Mouse (Mus musculus): ENCODE data around the gene Kcnh4. TPM values are rescaled to one million over a fixed set of nuclear protein-coding genes. Genes with fewer than 3 reads are reported as not detected.

Kcnh4 gene
- polyA plus RNA-seq, 1 experiment from 2014 or later, result 0.41 TPM

- DNase-seq (ENCODE audit: low spot score), result peak; percentile 75
- Histone ChIP-seq H3K27me3 (replicated peaks; ENCODE audit: control insufficient read depth, insufficient read depth, low read length) (no peaks in the 10 kb centered on the region), H3K36me3 (ENCODE audit: control insufficient read depth, insufficient read depth, low read length) (peaks cover 48% of the 10 kb centered on the region), H3K9ac (ENCODE audit: low read length) (peak within 1 kb of the TSS; percentile 21), H3K9me3 (ENCODE audit: control insufficient read depth, low read length) (no peaks in the 10 kb centered on the region), H3K4me3 (ENCODE audit: low read depth, low read length) (peak within 1 kb of the TSS; percentile 24), H3K27ac (ENCODE audit: low read depth) (peak within 1 kb of the TSS; percentile 70), H3K4me1 (replicated peaks; ENCODE audit: control insufficient read depth, insufficient read depth, low read length) (peaks cover 32% of the 10 kb centered on the region), H3K4me2 (ENCODE audit: low read length) (peak within 1 kb of the TSS; percentile 57)
- 10% methylated on average over 38 of the region's 38 CpGs for WGBS
- ATAC-seq (replicated peaks; ENCODE audit: low FRiP score, low TSS enrichment, low read depth), result no peak
Measured at GRCm38 (mm10) chr11:100713735-100714533, 45.8 kb downstream of the Kcnh4 start, which contains the start of gene Hspb9. TSS of gene Hspb9 (plus strand) at chr11:100713850.

DNA sequence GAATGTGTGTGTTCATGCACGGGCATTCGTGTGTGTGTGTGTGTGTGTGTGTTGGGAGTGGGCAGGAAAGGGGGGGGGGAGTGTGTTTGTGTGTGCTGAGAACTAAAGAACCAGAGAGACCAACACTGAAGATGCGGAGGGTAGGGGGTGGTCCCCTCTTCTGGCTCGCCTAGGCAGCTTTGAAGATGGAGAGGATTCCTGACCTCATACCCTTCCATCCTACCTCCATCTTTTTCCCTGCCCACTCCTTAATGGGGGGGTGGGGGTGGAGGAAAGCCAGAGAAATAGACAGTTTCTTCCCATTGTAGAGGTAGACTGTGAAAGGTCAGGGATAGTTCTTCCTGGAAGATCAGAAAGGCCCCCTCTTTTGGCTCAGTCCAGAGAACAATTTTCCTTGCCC lies 46.6 kb downstream of the Kcnh4 start:
- no peak for ATAC-seq (replicated peaks; ENCODE audit: low FRiP score, low TSS enrichment, low read depth)
- Histone ChIP-seq H3K36me3 (ENCODE audit: control insufficient read depth, insufficient read depth, low read length) (peaks cover 53% of the 10 kb centered on the region), H3K9ac (ENCODE audit: low read length) (peak overlapping the region; percentile 21), H3K4me2 (ENCODE audit: low read length) (peak overlapping the region; percentile 53), H3K9me3 (ENCODE audit: control insufficient read depth, low read length) (no peaks in the 10 kb centered on the region), H3K4me1 (replicated peaks; ENCODE audit: control insufficient read depth, insufficient read depth, low read length) (peaks cover 32% of the 10 kb centered on the region), H3K4me3 (ENCODE audit: low read depth, low read length) (peak overlapping the region; percentile 24; the same call in 1 of the 2 replicates), H3K27ac (ENCODE audit: low read depth) (peak overlapping the region; percentile 70; the same call in 1 of the 2 replicates), H3K27me3 (replicated peaks; ENCODE audit: control insufficient read depth, insufficient read depth, low read length) (no peaks in the 10 kb centered on the region)
- WGBS, result 51% methylated on average over 4 of the region's 4 CpGs
- DNase-seq (ENCODE audit: low spot score), result no peak

GRCm38 (mm10) chr11:100711783-100712615 lies 47.7 kb downstream of the Kcnh4 start, which contains the start of gene Kat2a:
TSS of gene Kat2a (minus strand) at chr11:100712465.
- peak; percentile 91 for ATAC-seq (replicated peaks; ENCODE audit: low FRiP score, low TSS enrichment, low read depth)
- peak within 1 kb of the TSS; percentile 75; the same call in 1 of the 2 replicates for H3K27ac ChIP-seq (ENCODE audit: low read depth)
- H3K9ac ChIP-seq (ENCODE audit: low read length), result peak within 1 kb of the TSS; percentile 96
- H3K27me3 ChIP-seq (replicated peaks; ENCODE audit: control insufficient read depth, insufficient read depth, low read length), result no peaks in the 10 kb centered on the region
- H3K9me3 ChIP-seq (ENCODE audit: control insufficient read depth, low read length), result no peaks in the 10 kb centered on the region
- peaks cover 53% of the 10 kb centered on the region for H3K36me3 ChIP-seq (ENCODE audit: control insufficient read depth, insufficient read depth, low read length)
- WGBS, result 2% methylated on average over 48 of the region's 48 CpGs
- H3K4me1 ChIP-seq (replicated peaks; ENCODE audit: control insufficient read depth, insufficient read depth, low read length), result peaks cover 32% of the 10 kb centered on the region
- DNase-seq (ENCODE audit: low spot score), result peak; percentile 87
- H3K4me3 ChIP-seq (ENCODE audit: low read depth, low read length), result peak within 1 kb of the TSS; percentile 99
- H3K4me2 ChIP-seq (ENCODE audit: low read length), result peak within 1 kb of the TSS; percentile 57

DNA sequence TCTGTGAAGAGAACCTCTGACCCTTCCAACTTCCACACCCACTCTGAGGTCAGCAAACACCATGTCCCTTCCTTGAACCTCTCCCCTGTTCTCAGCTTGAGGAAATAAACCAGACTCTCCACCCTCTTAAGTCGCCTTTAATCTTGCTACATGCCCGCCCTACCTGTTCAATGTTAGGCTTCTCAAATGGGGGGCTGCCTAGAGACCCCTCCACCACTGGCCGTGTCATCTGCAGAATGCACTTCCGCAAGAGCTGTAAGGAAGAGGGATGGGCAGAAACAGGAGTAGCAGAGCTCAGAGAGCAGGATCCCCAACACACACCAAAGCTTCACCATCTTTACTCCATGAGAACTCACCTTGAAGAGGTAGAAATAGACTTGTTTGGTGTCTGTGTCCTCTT lies 48.8 kb downstream of the Kcnh4 start:
- DNase-seq (ENCODE audit: low spot score), result no peak
- H3K4me1 ChIP-seq (replicated peaks; ENCODE audit: control insufficient read depth, insufficient read depth, low read length), result peaks cover 32% of the 10 kb centered on the region
- H3K27me3 ChIP-seq (replicated peaks; ENCODE audit: control insufficient read depth, insufficient read depth, low read length), result no peaks in the 10 kb centered on the region
- no peaks in the 10 kb centered on the region for H3K9me3 ChIP-seq (ENCODE audit: control insufficient read depth, low read length)
- H3K4me3 ChIP-seq (ENCODE audit: low read depth, low read length), result no peak overlapping the region
- WGBS, result 65% methylated on average over 4 of the region's 4 CpGs
- peak overlapping the region; percentile 57; the same call in 1 of the 2 replicates for H3K4me2 ChIP-seq (ENCODE audit: low read length)
- no peak overlapping the region for H3K9ac ChIP-seq (ENCODE audit: low read length)
- ATAC-seq (replicated peaks; ENCODE audit: low FRiP score, low TSS enrichment, low read depth), result no peak
- H3K36me3 ChIP-seq (ENCODE audit: control insufficient read depth, insufficient read depth, low read length), result peaks cover 53% of the 10 kb centered on the region
- no peak overlapping the region for H3K27ac ChIP-seq (ENCODE audit: low read depth)

- H3K27me3 ChIP-seq (replicated peaks; ENCODE audit: control insufficient read depth, insufficient read depth, low read length), result no peaks in the 10 kb centered on the region
- no peak overlapping the region for H3K27ac ChIP-seq (ENCODE audit: low read depth)
- ATAC-seq (replicated peaks; ENCODE audit: low FRiP score, low TSS enrichment, low read depth) (no peak), DNase-seq (ENCODE audit: low spot score) (no peak)
- H3K4me2 ChIP-seq (ENCODE audit: low read length), result no peak overlapping the region
- WGBS, result 93% methylated on average over 15 of the region's 15 CpGs
- H3K4me3 ChIP-seq (ENCODE audit: low read depth, low read length), result no peak overlapping the region
- no peaks in the 10 kb centered on the region for H3K9me3 ChIP-seq (ENCODE audit: control insufficient read depth, low read length)
- H3K9ac ChIP-seq (ENCODE audit: low read length), result no peak overlapping the region
- H3K4me1 ChIP-seq (replicated peaks; ENCODE audit: control insufficient read depth, insufficient read depth, low read length), result peaks cover 32% of the 10 kb centered on the region
- H3K36me3 ChIP-seq (ENCODE audit: control insufficient read depth, insufficient read depth, low read length), result peaks cover 53% of the 10 kb centered on the region
Measured at GRCm38 (mm10) chr11:100710528-100710927, 49.2 kb downstream of the Kcnh4 start.

- no peak overlapping the region for H3K27ac ChIP-seq (ENCODE audit: low read depth)
- H3K4me1 ChIP-seq (replicated peaks; ENCODE audit: control insufficient read depth, insufficient read depth, low read length), result peaks cover 30% of the 10 kb centered on the region
- ATAC-seq (replicated peaks; ENCODE audit: low FRiP score, low TSS enrichment, low read depth) (no peak), DNase-seq (ENCODE audit: low spot score) (no peak)
- no peak overlapping the region for H3K9ac ChIP-seq (ENCODE audit: low read length)
- no peaks in the 10 kb centered on the region for H3K9me3 ChIP-seq (ENCODE audit: control insufficient read depth, low read length)
- no peak overlapping the region for H3K4me3 ChIP-seq (ENCODE audit: low read depth, low read length)
- peaks cover 62% of the 10 kb centered on the region for H3K36me3 ChIP-seq (ENCODE audit: control insufficient read depth, insufficient read depth, low read length)
- 94% methylated on average over 9 of the region's 9 CpGs for WGBS
- no peaks in the 10 kb centered on the region for H3K27me3 ChIP-seq (replicated peaks; ENCODE audit: control insufficient read depth, insufficient read depth, low read length)
- H3K4me2 ChIP-seq (ENCODE audit: low read length), result no peak overlapping the region
Measured at GRCm38 (mm10) chr11:100709201-100709810, 50.4 kb downstream of the Kcnh4 start.

GRCm38 (mm10) chr11:100705095-100705747 lies 54.5 kb downstream of the Kcnh4 start:
- ATAC-seq (replicated peaks; ENCODE audit: low FRiP score, low TSS enrichment, low read depth), result no peak
- Histone ChIP-seq H3K36me3 (ENCODE audit: control insufficient read depth, insufficient read depth, low read length) (peaks cover 57% of the 10 kb centered on the region), H3K4me1 (replicated peaks; ENCODE audit: control insufficient read depth, insufficient read depth, low read length) (no peaks in the 10 kb centered on the region; the same call in 1 of the 2 replicates), H3K27me3 (replicated peaks; ENCODE audit: control insufficient read depth, insufficient read depth, low read length) (no peaks in the 10 kb centered on the region), H3K4me2 (ENCODE audit: low read length) (no peak overlapping the region), H3K9me3 (ENCODE audit: control insufficient read depth, low read length) (no peaks in the 10 kb centered on the region), H3K27ac (ENCODE audit: low read depth) (no peak overlapping the region), H3K9ac (ENCODE audit: low read length) (no peak overlapping the region), H3K4me3 (ENCODE audit: low read depth, low read length) (no peak overlapping the region)
- WGBS, result 91% methylated on average over 23 of the region's 23 CpGs
- no peak for DNase-seq (ENCODE audit: low spot score)
